Mouse (Mus musculus): ENCODE measurements around the gene Abcc10.

The Abcc10 gene

DNA sequence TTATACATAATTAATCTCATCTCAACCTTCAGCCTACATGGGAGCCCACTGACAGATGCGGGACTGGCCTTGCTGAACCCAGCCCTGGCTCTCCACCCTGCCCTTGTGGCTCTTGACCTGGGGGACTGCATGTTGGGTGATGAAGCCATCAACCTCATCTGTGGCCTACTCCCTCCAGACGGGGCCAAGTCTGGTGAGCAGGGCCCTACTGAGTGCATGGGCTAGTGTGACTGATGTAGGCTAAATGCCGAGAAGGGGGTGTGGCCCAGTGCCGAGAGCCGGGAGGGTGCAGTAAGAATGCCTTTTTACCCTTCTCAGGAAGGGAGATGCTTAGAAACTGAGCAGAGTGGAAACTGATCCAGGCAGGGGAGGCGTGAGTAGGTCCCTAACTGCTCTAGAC, 73.0 kb downstream of the Abcc10 start:
- DNase-seq = no peak

DNA sequence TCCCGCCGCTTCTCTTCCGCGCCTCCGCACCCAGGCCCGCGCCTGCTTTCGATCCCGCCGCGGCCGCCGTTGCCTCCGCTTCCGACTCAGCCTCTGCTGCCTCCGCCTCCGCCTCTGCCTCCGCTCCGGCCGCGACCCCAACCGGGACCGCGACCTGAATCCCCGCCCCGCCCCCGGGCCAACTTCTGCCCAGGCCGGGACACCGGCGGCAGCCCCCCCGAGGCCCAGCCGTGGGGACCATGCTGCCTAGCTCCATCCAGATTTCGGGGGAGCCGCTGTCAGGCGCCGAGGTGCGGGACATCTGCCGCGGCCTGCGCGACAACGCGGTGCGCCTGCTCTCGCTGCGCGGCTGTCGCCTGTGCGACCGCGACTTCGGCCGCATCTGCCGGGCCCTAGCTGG, 74.0 kb downstream of the Abcc10 start:
- DNase-seq = peak in 1 of 2 experiments; percentile 55

DNA sequence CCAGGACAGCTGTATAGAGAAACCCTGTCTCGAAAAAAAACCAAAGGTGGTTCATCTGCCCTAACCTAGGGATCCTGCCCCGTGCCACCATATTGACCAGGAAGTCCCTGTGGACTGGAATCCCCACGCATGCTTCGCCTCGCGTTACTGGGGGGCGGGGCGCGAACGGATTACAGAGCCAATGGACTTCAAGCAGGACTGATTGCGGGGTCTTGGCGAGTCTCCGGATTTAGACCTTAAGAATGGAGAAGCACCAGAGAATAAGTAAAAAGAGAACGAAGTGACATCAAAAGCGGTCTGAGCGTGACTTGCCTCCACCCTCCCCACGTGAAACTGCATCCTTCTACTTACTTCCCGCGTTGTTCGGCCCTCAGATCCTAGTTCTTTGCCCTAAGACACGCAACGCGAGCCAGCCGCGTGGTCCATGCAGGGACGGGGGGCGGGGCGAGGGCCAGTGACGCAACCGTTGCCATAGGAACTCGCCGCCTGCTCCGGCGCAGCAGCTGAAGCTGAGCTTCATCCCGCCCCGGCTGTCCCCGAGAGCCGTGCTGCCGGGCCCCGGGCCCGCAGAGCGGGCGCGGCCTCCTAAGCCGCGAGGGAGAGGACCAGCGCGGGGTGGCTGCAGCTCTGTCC, 74.6 kb downstream of the Abcc10 start, which contains the start of gene Lrrc73:
Lrrc73 (plus strand) TSS at position 80 of the 633 bp plus-strand sequence.
- DNase-seq = peak; percentile 96 to 97
